Mouse (Mus musculus) cerebellum, postnatal 14 days (tissue): ENCODE results near the gene Duxf3.
"Not testable (repeated sequence)": the region's sequence is repeated elsewhere in the genome, so short reads cannot be mapped to it uniquely, and the experiment has no call there.

ENCODE experiments used
- DNase-seq, 2 experiments: peaks; one replicate each; pipeline ENCODE4 v3.0.0; 2021; ENCODE audit warnings: mixed read lengths in 2 of 2

The Duxf3 gene

GRCm38 (mm10) chr10:58232641-58232969 is at the start of gene Duxf3:
Gene Duxf3 (minus strand): TSS chr10:58232675.
- not testable (repeated sequence) for DNase-seq

DNA sequence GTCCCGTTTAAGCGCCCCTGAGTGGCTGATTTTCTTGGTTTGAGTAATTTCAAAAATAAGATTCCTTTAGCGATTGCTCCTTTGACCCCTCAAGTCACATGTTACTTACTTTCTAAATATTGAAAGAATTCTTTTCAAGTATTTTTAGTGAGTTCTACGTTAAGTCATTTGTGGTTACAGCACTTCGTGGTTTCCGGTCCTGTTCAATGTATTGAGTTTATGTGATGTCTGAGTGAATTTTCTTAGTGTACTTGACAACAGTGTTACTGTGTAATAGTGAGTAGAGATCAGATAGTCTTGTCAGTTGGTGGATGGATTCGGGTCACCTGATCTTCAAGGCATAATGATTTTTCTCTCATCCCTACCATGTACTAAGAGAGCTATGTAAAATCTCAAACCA is 49.8 kb upstream of the Duxf3 start:
- DNase-seq: no peak

GRCm38 (mm10) chr10:58258466-58258865 is 26.0 kb upstream of the Duxf3 start:
- no peak for DNase-seq

DNA sequence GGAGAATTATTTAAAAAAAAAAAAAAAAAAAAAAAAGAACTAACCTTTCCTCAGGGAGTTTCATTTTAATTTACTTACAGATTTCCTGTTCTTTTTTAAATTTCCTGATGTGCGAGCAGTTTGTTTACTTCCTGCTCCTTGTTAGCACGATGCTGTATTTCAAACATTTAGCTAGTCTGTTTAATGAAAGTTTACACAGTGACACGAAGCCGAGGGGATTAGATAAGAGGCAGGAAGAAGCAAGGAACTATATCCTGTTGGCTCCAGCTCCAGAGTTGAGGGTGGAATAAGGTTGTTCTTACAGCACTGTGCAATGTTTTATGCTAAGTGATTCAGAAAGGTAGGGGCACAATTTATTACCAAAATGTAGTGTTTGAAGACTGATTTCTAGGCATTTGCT is 23.5 kb upstream of the Duxf3 start:
- DNase-seq: peak in 1 of 2 experiments; percentile 9

DNA sequence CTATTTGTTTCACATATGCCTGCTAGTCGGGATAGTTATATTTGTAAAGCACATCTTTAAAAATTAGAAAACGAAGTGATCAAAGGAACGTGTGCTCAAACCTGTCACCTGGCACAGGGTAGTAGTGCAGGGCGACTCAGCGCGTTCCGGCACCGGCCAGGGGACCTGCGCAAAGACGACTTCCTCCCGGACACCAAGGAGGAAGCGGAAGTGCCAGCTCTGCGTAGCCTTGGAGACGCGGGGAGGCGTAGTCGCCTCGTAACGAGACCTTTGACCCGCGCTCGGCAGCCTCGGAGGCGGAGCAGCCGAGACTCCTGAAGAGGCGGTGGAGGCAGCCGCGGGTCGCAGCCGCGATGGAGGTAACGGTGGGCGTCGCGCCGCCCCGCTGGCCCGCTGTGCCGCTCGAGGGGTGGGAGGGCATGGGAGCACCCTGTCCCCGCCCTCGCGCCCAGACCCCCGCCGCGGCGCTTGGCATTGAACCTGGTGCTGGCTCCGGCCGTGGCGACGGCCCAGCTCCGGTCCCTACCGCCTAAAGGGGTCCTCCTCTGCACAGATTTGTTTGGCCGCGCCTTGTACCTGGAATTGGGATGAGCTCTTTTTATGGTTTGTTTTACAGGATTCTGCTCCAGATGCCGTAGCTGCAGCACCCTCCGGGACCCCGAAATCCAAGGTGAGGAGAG is 22.9 kb upstream of the Duxf3 start, which contains the start of gene Gcc2:
Gcc2 (plus strand) TSS at position 285 of the 680 bp plus-strand sequence.
- DNase-seq: peak; percentile 95

- peak in 1 of 2 experiments; percentile 13 for DNase-seq
Observed at GRCm38 (mm10) chr10:58254635-58255175, 22.2 kb upstream of the Duxf3 start.

GRCm38 (mm10) chr10:58249535-58249934 is 17.1 kb upstream of the Duxf3 start:
- DNase-seq: no peak

DNA sequence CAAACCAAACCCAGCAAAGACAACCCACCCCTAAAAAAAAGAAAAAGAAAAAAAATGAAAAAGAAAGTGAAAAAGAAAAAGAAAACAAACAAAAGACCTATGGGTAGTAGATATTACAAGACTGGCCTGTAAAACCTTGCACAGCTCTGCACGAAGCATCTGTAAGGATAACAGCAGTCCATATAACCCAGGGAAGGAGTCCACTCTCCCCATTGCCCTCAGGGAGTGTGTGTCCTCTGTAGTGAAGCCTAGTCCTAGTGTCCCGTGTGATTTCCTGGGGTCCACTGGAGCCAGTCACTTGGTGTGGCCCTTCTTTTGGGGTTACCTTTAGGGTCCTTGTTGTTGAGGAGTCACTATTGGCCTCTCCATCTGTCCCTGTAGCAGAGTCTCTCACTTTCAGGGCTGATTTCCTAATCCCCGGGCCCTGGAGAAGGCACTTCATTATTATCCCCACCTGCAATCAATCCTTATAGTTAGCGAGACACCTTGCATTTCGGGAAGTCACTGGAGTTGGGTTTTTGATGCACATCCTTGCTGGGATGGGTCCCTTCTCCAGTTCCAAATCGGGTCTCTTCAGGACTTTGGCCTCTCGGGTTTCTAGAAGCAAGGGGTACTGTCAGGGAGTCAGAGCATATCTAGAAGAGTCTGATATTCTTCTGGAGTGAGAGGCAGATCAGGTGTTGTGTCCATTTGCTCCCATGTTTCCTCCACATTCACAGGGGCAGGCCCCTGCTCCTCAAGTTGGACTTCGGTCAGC is 6.7 kb upstream of the Duxf3 start:
- DNase-seq: peak; percentile 32 to 38

- DNase-seq: no peak
Observed at GRCm38 (mm10) chr10:58236613-58237012, 4.1 kb upstream of the Duxf3 start, which contains the start of gene Gm4981. Gene Gm4981 (minus strand): TSS chr10:58236701.

DNA sequence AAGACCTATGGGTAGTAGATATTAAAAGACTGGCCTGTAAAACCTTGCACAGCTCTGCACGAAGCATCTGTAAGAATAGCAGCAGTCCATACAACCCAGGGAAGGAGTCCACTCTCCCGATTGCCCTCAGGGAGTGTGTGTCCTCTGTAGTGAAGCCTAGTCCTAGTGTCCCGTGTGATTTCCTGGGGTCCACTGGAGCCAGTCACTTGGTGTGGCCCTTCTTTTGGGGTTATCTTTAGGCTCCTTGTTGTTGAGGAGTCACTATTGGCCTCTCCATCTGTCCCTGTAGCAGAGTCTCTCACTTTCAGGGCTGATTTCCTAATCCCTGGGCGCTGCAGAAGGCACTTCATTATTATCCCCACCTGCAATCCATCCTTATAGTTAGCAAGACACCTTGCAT is 2.5 kb upstream of the Duxf3 start:
- not testable (repeated sequence) for DNase-seq

DNA sequence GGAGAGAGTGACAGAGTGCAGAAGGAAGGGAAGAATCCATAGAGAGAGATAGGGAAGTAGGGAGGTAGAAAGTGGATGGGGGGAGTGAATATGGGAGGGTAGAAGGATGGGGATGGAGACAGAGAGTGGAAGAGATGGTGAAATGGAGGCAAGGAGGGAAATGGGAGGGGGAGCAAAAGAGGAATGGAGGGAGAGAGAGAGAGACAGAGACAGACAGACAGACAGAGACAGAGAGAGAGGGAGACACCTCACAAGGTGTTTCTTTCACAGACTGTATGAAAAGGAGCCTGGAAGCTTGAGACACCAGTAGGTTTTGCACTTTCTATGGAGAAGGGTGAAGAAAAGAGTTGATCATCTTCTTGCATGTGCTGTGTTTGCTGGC is 1.3 kb upstream of the Duxf3 start:
- DNase-seq: not testable (repeated sequence)

- DNase-seq: peak in 1 of 2 experiments; percentile 22
Observed at GRCm38 (mm10) chr10:58233054-58233739, 722 bp upstream of the Duxf3 start.

DNA sequence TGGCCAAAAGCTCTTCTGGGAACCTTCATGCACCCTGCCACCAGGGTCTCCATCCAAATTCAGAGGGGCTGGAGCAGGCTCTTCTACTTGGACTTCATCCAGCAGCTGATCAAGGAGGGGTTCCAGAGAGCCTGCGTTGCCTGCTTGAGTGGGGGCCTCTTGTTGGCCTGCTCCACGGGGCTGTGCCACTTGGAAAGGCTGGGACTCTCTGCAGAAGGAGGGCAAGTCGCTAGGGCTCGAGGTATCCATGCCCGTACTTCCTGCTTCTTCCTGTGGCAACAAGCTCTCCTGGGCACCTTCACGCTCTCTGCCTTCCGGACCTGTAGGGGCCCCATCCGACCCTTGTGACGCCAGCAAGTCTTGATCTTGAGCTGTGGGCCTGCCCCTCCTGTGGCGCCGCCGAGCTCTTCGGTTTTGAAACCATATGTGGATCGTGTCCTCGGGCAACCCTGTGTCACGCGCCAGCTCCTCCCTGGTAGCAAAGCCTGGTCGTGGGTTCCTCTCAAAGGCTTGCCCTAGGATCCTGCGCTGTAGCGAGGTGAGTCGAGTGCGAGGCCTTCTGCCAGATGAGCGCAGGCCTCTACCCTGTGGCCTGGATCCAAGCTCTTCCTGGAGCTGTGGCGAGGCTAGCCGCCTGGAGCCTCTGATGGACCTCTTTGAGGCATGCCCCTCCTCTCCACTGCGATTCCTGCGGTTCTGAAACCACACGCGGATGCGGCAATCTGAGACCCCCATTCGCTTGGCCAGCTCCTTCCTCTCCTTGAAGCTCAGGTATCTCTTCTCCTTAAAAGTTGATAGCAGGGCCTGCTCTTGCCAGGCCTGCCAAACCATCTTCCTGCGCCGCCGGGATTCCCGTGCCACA is 465 bp downstream of the Duxf3 start:
- DNase-seq: peak; percentile 48 to 63

DNA sequence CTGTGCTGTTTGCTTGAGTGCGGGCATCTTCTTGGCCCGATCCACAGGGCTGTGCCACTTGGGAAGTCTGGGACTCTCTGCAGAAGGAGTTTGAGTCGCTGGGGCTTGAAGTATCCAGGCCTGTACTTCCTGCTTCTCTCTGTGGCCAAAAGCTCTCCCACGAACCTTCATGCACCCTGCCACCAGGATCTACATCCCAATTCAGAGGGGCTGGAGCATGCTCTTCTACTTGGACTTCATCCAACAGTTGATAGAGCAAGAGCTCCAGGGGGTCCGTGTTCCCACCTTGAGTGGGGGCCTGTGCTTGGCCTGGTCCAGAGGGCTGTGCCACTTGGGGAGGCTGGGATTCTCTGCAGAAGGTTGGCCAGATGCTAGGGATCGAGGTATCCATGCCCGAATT is 1.4 kb downstream of the Duxf3 start:
- DNase-seq: peak in 1 of 2 experiments; percentile 29

DNA sequence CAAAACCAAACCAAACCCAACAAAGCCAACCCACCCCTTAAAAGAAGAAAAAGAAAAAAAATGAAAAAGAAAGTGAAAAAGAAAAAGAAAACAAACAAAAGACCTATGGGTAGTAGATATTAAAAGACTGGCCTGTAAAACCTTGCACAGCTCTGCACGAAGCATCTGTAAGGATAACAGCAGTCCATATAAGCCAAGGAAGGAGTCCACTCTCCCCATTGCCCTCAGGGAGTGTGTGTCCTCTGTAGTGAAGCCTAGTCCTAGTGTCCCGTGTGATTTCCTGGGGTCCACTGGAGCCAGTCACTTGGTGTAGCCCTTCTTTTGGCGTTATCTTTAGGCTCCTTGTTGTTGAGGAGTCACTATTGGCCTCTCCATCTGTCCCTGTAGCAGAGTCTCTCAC is 2.5 kb downstream of the Duxf3 start:
- not testable (repeated sequence) for DNase-seq

DNA sequence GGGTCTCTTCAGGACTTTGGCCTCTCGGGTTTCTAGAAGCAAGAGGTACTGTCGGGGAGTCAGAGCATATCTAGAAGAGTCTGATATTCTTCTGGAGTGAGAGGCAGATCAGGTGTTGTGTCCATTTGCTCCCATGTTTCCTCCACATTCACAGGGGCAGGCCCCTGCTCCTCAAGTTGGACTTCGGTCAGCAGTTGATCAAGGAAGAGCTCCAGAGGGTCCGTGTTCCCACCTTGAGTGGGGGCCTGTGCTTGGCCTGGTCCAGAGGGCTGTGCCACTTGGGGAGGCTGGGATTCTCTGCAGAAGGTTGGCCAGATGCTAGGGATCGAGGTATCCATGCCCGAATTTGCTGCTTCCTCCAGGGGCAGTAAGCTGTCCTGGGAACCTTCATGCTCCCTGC is 4.7 kb downstream of the Duxf3 start:
- DNase-seq: not testable (repeated sequence)

DNA sequence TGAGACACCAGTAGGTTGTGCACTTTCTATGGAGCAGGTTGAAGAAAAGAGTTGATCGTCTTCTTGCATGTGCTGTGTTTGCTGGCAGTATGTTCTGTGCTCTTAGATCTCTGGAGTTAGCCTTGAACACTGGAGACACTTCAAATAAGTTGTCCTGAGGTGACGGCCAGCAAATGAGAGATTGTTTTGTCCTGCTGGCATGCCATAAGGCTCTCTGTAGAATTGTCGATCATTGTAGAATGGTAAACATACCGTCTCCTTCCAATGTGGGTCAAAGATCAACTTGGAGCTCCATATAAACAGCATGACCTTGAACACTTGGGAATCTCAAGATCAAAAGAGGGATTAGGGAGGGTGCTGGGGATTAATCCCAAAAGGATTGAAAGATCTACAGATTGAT is 6.1 kb downstream of the Duxf3 start:
- DNase-seq: not testable (repeated sequence)

- DNase-seq: peak in 1 of 2 experiments; percentile 31
Observed at GRCm38 (mm10) chr10:58224827-58225785, 7.4 kb downstream of the Duxf3 start, which contains the start of gene AW822073. Gene AW822073 (minus strand): TSS chr10:58224930.

- peak; percentile 48 to 58 for DNase-seq
Observed at GRCm38 (mm10) chr10:58223972-58224805, 8.3 kb downstream of the Duxf3 start.

DNA sequence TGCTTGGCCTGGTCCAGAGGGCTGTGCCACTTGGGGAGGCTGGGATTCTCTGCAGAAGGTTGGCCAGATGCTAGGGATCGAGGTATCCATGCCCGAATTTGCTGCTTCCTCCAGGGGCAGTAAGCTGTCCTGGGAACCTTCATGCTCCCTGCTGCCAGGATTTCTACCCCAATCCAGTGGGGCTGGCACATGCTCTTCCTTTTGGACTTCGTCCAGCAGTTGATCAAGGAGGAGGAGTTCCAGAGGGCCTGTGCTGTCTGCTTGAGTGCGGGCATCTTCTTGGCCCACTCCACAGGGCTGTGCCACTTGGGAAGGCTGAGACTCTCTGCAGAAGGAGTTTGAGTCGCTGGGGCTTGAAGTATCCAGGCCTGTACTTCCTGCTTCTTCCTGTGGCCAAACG is 9.3 kb downstream of the Duxf3 start:
- DNase-seq: not testable (repeated sequence)
